Mouse (Mus musculus): Measurements from ENCODE around the gene Scn1a.

Gene Scn1a

DNA sequence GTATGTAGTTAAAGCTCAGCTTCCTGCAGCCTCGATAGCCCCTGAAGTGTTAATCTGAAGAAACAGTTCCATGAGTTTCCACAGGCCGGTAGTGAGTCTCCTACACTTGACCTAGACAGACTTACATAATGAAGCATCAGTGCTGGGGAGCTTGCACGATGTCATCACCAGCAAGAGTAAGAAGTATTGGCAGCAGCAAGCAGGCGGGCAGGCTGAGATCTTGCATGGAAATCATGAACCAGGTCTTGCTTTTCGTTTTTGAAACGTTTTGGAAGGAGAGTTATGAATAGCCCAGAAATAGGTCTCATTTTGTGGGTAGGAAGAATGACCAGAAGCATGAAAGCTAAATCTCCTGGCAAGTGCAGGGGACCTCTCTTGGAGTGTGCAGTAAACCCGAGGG is at the start of gene Scn1a:
Gene Scn1a (minus strand): TSS at position 130 of the 400 bp plus-strand sequence.
- DNase-seq, result peak; percentile 60

- DNase-seq, result no peak
These were observed 37.8 kb upstream of the Scn1a start for GRCm38 (mm10) chr2:66478395-66478794.

DNA sequence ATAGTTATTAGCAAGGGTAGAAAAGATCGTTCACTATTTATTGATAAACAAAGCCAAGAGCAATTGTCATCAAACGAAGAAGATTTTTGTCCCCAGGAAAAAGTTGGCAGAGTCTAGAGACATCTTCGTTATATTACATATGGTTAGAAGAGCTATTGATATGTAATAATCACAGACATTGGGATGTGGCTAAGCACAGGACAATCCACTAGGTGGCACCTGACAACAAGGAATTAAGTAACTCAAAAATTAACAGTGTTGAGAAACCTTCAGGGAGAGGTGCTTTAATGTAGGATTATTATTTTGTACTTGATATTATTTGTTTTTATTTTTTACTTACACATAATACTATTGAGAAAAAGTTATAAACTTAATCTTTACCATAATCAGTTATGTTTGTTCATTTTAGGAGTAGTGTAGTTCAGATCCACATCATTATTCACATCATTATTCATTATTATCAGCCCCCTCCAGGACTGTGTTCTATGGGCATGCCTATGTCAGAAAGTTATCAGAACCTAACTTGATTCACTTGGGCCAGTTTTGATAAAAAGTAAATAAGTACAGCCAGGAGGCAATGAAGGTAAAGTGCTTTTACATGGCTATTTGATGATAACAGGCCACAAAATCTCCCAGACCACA is 32.7 kb upstream of the Scn1a start:
- DNase-seq, result no peak

DNA sequence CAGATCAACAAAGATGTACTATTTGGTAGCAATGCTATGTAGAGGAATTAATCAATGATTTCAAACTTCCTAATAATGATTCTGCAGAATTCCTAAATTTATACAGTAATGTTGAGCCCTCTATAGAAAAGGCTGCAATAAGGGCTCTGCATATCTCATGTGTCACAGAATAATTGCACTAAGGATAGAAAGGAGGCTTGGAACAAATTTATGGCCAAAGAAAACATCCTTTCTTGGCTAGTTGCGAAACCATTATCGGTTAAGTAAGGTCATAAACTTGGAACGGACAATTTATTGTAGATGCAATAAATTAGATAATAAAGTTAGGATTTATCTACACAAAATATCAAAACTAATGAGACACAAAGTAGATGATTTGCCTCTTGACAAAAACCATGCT is 24.8 kb upstream of the Scn1a start:
- DNase-seq, result no peak

DNA sequence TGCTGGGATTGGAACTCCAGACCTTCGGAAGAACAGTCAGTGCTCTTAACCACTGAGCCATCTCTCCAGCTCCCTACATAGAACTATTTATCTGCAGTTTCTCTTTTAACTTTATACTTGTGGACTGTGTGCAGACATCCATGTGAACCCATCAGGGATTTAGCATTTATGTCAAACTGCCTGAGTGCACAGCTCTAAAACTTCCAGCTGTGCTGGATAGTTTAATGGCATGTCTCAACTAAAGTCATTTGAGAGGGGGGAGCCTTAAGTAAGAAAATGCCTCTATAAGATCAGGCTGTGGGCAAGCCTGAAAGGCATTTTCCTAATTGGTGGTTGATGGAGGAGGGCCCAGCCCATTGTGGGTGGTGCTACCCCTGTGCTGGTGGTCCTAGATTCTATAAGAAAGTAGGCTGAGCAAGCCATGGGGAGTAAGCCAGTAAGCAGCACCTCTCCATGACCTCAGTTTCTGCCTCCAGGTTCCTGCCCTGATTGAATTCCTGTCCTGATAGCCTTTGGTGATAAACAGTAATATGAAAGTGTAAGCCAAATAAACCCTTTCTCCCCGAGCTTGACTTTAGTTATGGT is 24.3 kb upstream of the Scn1a start:
- no peak for DNase-seq

DNA sequence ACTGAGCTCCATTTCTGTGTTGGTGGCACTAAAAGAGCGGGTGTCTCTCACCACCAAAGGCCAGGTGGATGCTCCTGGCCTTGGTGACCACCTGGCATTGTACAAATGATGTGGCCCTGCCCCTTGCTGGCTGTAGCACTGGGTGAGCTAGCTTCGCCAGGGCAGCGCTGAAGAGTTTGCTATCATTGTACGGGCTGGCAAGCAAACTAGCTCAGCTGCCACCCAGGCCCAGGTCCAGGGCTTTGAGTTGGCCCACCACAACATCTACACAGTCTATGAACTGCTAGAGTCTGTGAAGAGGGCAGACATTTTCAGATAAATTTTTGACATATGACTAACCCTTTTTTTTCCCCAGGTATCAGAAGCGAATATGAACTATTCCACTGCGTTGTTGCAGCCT is 23.3 kb upstream of the Scn1a start:
- no peak for DNase-seq

- DNase-seq, result no peak
These were observed 21.8 kb upstream of the Scn1a start for GRCm38 (mm10) chr2:66462458-66462857.

- DNase-seq, result peak; percentile 31
These were observed 722 bp downstream of the Scn1a start for GRCm38 (mm10) chr2:66439764-66440471.

GRCm38 (mm10) chr2:66436286-66436685 is 4.4 kb downstream of the Scn1a start:
- DNase-seq, result no peak

DNA sequence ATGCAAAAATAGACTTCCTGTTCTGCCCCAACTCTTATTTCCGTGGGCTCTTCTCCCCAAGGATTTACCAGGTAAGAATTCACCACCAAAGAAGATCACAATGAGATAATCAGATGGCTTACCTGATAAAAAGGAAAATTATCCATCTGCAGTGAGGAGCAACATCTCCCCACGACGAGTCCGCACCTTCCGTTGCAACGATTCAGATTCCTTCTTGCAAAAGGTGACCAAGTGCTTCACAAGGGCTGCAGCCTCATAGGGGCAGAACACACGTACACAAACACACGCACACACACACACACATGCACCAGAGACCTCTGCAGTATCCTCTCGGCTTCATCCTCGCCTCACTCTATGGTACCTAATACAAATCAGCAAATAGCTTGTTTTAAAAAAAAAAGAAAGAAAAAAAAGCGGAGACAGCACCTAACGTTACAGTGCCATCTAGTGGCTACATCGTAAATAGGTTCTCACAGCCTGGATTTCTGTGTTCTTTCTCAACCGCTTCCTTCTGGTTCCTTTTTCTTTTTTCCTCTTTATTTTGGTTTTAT is 30.8 kb downstream of the Scn1a start:
- DNase-seq, result peak; percentile 50

- DNase-seq, result peak; percentile 59
These were observed 31.5 kb downstream of the Scn1a start for GRCm38 (mm10) chr2:66408899-66409739.

DNA sequence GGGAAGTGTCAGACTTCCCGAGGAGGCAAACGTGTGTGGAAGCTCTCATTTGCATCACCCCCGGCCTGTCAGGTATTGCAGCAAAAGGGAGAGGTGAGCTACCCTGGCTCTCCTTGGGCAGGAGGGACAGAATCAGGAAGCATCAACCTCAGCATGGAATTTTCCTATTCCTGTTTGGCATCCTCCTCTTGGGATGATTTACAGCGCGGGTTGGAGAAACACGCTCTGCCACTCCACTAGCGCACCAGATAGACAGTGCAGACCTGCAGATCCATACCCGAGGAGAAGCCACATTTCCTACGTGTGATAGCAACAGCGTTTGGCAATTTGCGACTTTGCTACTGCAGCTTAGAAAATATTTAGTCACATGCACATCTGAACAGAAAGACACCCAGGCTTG is 32.2 kb downstream of the Scn1a start:
- DNase-seq, result peak; percentile 33

- no peak for DNase-seq
These were observed 48.1 kb downstream of the Scn1a start for GRCm38 (mm10) chr2:66392586-66392985.

- DNase-seq, result no peak
These were observed 72.7 kb downstream of the Scn1a start for GRCm38 (mm10) chr2:66367957-66368356.

DNA sequence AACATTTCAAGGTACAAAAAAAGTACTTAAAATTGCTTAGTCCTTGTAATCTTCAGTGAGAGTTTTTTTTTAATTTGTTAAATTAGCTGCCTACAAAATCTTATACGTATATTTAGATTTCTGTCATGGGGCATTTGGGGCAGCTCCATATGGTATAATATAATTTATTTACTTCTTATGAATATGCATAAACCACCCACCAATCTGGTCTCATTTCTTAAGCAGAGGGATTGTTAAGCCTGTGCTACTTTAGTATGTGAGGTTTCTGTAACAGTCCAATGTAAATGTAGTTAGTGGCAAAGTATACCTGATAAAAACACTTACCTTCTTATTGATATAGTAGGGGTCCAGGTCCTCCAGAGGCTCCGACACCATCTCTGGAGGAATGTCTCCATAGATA is 90.0 kb downstream of the Scn1a start:
- no peak for DNase-seq

- no peak for DNase-seq
These were observed 94.0 kb downstream of the Scn1a start for GRCm38 (mm10) chr2:66346622-66347021.

GRCm38 (mm10) chr2:66346181-66346580 is 94.5 kb downstream of the Scn1a start:
- DNase-seq, result no peak

- DNase-seq, result peak; percentile 12
These were observed 103.2 kb downstream of the Scn1a start for GRCm38 (mm10) chr2:66337406-66337805.

- no peak for DNase-seq
These were observed 104.2 kb downstream of the Scn1a start for GRCm38 (mm10) chr2:66336396-66336795.

DNA sequence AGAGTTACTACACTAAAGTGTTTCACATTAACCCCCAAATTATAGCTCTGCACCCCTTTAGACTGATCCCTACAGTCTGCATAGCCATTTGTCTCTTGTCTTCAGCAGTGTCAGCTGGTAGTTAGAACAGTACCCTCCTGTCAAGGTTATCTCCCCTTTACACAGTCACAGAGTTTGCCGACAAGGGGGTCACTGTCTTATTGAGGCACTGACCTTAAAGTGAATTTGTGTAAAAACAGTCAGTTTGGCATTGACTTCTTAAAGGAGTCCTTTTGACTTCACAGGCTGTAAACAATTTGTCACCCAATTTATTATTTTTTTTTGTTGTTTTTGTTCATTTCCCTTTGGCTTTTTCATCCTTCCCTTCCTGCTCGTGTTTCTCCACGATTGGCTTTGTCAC is 168.1 kb downstream of the Scn1a start:
- DNase-seq, result no peak

DNA sequence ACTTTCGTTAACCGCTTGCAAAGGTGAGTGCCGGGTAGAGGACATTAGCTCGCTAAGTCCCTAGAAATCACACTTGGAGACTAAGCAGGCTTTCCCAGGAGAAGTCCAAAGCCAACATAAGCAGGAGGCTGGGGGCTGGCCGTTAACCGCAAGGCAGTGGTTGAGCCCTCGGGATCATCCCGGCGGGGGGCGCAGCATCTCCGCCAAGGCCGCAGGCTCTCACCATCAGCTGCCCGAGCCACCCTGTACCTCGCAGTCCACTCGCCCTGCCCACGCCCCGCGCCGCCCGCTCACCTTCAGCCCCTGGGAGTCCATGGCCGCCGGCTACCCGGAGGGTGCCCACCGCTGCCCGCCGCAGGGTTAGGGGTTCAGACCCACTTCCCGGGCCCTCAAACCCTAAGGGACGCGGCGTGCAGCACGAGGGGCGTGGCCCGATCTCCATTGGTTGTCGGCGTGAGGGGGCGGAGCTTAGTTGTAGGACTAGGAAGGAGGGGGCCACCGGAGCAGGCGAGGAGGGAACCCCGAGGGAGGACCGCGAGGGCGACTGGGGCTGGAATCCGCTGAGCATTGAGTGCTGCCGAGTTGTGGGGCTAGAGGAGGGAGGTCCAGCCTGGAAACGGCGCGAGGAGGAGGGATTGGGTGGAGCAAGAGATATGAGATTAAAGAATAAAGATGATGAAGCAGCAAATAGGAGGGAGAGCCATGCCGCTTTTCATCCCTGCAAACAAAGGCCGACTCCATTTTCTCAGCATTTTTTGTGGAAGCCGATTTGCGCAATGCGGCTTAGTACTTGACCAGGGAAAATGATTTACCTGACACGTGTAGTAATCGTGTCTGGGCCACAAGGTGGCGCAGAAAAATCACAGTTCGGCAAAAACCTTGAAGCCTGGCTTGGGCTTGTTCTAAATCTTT is 184.2 kb downstream of the Scn1a start, which contains the start of gene Ttc21b:
Gene Ttc21b (minus strand): TSS at position 398 of the 912 bp plus-strand sequence.
- DNase-seq, result peak; percentile 96

- DNase-seq, result no peak
These were observed 196.6 kb downstream of the Scn1a start for GRCm38 (mm10) chr2:66244013-66244412.

Measured in cerebellum, adult 11 months (tissue).